Mouse (Mus musculus): ENCODE measurements around the gene Sclt1. TPM values are rescaled to one million over a fixed set of nuclear protein-coding genes. Genes with fewer than 3 reads are reported as not detected.

Gene Sclt1
- total RNA-seq, 2 experiments from 2014 or later = 24.2 to 35.2 TPM

DNA sequence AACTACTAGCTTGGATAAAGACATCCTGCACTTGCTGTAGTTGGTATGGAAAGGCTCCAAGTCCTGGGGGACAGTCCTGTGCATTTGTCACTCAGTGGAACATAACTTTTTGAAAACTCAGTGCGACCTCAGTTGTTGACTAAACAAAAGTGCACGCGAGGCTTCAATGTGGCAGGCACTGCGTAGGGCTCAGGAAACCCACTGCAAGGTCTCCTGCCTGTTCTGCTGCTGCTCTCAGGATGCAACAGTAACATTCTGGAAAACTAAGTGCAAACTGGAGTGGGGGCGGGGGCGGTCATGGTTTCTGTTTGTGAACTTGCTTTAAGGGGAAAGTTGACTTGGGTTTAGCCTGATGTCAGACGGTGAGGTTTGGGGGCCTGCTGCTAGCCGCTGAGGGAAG lies 134.8 kb downstream of the Sclt1 start:
- no peak for ATAC-seq (replicated peaks; ENCODE audit: low FRiP score, poor library complexity, severe bottlenecking)

GRCm38 (mm10) chr3:41607050-41607449 lies 135.3 kb downstream of the Sclt1 start:
- no peak for ATAC-seq (replicated peaks; ENCODE audit: low FRiP score, poor library complexity, severe bottlenecking)

GRCm38 (mm10) chr3:41606330-41606664 lies 136.0 kb downstream of the Sclt1 start:
- no peak for ATAC-seq (replicated peaks; ENCODE audit: low FRiP score, poor library complexity, severe bottlenecking)

DNA sequence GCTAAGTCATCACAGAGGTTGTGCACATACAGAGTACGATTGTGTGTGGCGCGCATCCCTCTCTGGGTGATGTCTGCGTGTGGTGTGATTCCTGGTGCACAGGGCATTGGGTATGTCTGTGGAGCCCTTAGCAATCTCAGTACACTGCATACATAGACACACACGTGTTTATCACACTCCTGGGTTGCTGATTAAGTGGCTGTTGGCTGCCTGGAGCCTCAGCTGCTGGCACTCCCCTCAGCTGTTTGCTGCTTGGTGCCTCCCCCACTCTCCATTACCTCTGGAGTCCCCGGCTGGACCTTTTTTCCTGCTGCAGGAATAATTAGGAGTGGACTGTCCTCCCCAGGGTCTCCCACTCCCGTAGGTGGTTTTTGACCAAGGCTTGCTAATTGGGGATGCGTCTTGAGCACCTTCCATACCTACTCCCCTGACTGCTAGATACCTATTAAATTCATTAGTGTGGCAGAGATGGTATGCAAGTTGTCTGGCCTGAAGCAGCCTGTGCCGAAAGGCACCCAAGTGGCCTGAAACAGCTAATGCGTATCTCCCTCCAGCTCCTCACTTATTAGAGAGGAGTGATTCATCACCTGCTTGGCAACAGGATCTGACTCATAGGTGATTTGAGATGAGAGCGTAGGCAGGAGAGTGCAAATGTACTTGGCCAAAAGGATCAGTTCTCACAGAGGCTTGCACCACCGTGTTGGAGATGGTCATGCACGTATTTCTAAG lies 136.5 kb downstream of the Sclt1 start:
- ATAC-seq (replicated peaks; ENCODE audit: low FRiP score, poor library complexity, severe bottlenecking) = no peak

- no peak for ATAC-seq (replicated peaks; ENCODE audit: low FRiP score, poor library complexity, severe bottlenecking)
Observed at GRCm38 (mm10) chr3:41604629-41605321, 137.5 kb downstream of the Sclt1 start.

- no peak for ATAC-seq (replicated peaks; ENCODE audit: low FRiP score, poor library complexity, severe bottlenecking)
Observed at GRCm38 (mm10) chr3:41603470-41604019, 138.8 kb downstream of the Sclt1 start.

DNA sequence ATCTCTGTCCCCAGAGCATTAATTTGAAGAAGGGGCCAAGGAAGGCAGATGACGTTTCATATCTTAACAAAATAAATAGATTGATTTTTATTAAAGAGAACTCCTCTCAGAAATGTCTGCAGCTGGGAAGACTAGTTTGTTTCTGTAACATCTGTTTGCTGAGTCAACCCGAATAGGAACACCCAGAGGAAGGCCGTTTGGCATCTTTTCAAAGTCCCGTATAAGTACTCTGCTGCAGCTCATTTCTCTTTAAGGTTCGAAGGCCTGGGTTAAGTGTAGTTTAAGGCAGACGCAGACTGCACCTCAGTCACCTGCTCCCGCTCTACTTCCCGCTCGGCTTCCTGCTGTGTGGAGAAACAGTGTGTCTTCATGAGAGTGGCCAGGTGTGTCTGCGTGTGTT lies 139.4 kb downstream of the Sclt1 start:
- ATAC-seq (replicated peaks; ENCODE audit: low FRiP score, poor library complexity, severe bottlenecking) = no peak

- no peak for ATAC-seq (replicated peaks; ENCODE audit: low FRiP score, poor library complexity, severe bottlenecking)
Observed at GRCm38 (mm10) chr3:41601226-41602020, 140.9 kb downstream of the Sclt1 start.

DNA sequence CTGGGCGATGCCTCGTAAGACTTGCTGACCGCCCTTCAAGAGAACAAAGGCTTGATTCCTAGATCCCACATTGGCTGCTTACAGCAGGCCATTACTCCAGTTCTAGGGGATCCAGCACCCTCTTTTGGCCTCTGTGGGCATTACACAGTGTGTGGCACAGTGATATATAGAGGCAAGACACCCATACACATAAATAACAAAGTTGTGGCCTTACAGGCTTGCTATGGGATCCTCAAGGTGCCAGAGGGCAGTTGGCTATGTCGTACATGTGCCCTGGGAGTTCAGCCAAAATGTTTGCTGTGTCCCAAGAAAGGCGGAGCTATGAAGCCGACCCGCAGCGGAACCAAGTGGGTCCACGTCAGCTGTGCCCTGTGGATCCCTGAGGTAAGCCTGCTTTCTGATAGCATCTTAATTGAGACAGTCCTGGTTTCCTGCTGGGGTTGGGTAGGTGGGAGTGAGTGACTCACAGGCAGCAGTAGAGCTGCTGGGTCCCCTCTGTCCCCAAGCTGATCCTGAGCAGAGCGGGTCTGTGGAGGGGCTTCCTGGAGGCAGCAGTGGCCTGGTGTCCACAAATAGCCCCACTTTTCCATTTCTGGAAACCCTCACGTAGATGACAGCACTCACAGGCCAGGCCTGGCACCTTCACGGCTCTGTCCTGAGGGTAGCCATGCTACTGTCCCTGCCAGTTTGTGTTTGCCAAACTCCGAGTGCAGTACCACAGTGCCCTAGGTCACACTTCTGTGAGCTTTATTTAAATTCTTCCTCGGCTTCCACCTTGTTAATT lies 142.3 kb downstream of the Sclt1 start:
- ATAC-seq (replicated peaks; ENCODE audit: low FRiP score, poor library complexity, severe bottlenecking) = no peak; the same call in 1 of the 2 replicates

- no peak for ATAC-seq (replicated peaks; ENCODE audit: low FRiP score, poor library complexity, severe bottlenecking)
Observed at GRCm38 (mm10) chr3:41599226-41599625, 143.1 kb downstream of the Sclt1 start.

- no peak for ATAC-seq (replicated peaks; ENCODE audit: low FRiP score, poor library complexity, severe bottlenecking)
Observed at GRCm38 (mm10) chr3:41598412-41598811, 143.9 kb downstream of the Sclt1 start.

DNA sequence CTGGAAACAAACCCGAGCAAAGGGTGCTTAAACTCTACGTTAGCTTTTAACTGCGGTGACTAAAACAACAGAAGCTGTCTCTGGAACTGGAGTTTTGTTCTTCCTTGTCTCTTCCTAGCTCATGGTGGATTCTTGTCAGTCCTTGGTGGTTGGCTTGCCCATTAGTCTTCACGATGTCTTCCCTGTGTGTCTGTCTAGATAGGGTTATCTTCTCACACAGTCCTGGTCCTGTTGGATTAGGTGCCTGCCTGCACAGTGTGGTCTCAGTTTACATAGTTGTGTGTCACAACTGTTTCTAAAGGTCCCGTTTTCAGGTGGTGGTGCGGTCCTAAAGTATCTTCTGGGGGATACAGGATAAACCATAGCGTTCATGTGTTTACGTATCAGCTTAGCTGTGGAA lies 145.3 kb downstream of the Sclt1 start:
- no peak for ATAC-seq (replicated peaks; ENCODE audit: low FRiP score, poor library complexity, severe bottlenecking)

- ATAC-seq (replicated peaks; ENCODE audit: low FRiP score, poor library complexity, severe bottlenecking) = no peak
Observed at GRCm38 (mm10) chr3:41595010-41595409, 147.3 kb downstream of the Sclt1 start.

DNA sequence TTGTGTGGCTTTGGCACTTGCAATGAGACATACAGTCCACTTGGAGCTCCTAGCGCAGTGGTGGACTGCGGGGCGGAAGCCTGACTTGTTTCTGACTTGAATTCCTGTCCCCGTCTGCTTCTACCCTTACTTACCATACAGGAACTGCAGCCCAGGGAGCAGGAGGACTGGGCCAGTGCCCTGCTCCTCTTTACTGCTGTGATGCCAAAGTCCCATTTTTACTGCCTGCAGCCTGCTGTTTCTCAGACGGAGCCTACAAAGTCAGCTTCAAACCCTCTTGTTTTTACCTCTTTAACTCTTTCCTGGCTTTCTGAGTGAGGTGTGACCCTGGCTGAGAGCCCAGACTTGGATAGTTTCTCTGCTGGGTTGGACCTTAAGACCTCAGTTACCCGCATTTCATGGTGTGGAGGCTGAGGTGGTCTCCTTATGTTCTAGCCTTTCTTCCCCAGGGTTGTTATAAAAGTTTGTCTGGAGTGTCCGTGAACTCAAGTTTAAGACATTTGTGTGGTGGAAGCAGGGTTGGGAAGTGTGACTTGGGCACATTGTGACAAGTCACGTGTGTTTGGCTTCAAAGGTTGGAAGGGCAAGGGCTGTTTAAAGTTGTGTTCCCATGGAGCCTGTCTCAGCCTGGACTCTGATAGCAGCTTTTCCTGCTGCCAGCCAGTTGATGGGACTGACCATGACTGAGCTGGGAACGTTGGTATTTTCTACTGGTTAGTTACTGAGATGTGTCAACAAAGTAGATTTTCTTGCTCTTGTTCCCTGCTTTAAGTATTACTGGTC lies 148.0 kb downstream of the Sclt1 start:
- no peak for ATAC-seq (replicated peaks; ENCODE audit: low FRiP score, poor library complexity, severe bottlenecking)

- ATAC-seq (replicated peaks; ENCODE audit: low FRiP score, poor library complexity, severe bottlenecking) = no peak
Observed at GRCm38 (mm10) chr3:41592805-41593204, 149.5 kb downstream of the Sclt1 start.

GRCm38 (mm10) chr3:41591651-41592170 lies 150.6 kb downstream of the Sclt1 start:
- no peak for ATAC-seq (replicated peaks; ENCODE audit: low FRiP score, poor library complexity, severe bottlenecking)

GRCm38 (mm10) chr3:41590695-41591559 lies 151.4 kb downstream of the Sclt1 start:
- ATAC-seq (replicated peaks; ENCODE audit: low FRiP score, poor library complexity, severe bottlenecking) = no peak

GRCm38 (mm10) chr3:41589988-41590387 lies 152.3 kb downstream of the Sclt1 start:
- no peak for ATAC-seq (replicated peaks; ENCODE audit: low FRiP score, poor library complexity, severe bottlenecking)

Measured in erythroid progenitor cell, adult 5-6 weeks (primary cell).